Mouse (Mus musculus) embryonic fibroblast, embryonic 13.5 days (primary cell): ENCODE data around the gene Vps54.

Experiments used
- CTCF ChIP-seq: IDR thresholded peaks from 2 replicates; pipeline ENCODE4 v1.5.1; 2011; ENCODE audit warnings: mild to moderate bottlenecking, control low read depth, low read length, moderate library complexity, borderline replicate concordance; ENCODE audit not compliant: insufficient read depth
- POLR2A ChIP-seq: IDR thresholded peaks from 2 replicates; pipeline ENCODE4 v1.6.1; 2011; ENCODE audit warnings: low read depth, mild to moderate bottlenecking, control low read depth, low read length, moderate library complexity

DNA sequence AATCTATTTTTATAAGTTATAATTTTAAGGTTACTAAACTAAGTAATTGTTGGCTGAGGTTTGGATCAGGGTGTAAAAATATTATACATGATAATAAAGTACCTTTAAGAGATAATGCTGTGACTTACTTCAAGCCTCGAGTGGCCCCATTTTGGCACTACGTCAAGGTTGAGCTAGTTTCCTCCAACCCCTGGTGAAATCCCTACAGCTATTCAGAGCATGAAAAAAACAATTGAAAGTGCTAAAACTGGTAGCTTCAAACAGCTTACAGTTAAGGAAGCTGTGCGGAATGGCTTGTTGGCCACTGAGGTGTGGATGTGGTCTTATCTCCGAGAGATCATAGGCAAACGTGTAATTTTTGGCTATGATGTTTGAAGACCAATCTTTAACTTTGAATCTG lies 56.4 kb downstream of the Vps54 start:
- TF ChIP-seq POLR2A (no peak), CTCF (no peak)
